Mouse (Mus musculus) CH12.LX (cell line): ENCODE data around the gene Plcxd2. TPM values are rescaled to one million over a fixed set of nuclear protein-coding genes. Genes with fewer than 3 reads are reported as not detected.

Experiments used
- DNase-seq: peaks from one replicate; pipeline ENCODE4 v3.0.0-alpha.2; 2013; ENCODE audit errors: extremely low read depth
- H3K27ac ChIP-seq: 2 replicates; pipeline ENCODE4 v1.5.1; 2012; ENCODE audit warnings: low read depth, mild to moderate bottlenecking, control low read depth, moderate library complexity; ENCODE audit not compliant: insufficient read depth
- H3K27me3 ChIP-seq: replicated peaks from 2 replicates; pipeline ENCODE3; 2012; ENCODE audit warnings: inconsistent platforms
- H3K36me3 ChIP-seq, 2 experiments: replicated peaks in 1 of 2; 2 replicates each; pipeline versions ENCODE3 to v1.6.1; 2012; ENCODE audit warnings: inconsistent platforms in 1 of 2, low read length in 1 of 2, mild to moderate bottlenecking in 1 of 2, mixed read lengths in 1 of 2, moderate library complexity in 1 of 2; ENCODE audit not compliant: control insufficient read depth in 1 of 2, insufficient read depth in 1 of 2
- H3K4me1 ChIP-seq, 2 experiments: 2 replicates each; pipeline ENCODE4 v1.6.1; 2012; ENCODE audit warnings: inconsistent platforms in 1 of 2, moderate library complexity in 1 of 2; ENCODE audit not compliant: insufficient read depth in 2 of 2, control insufficient read depth in 1 of 2
- H3K4me2 ChIP-seq: 2 replicates; pipeline ENCODE4 v1.6.1; 2012; ENCODE audit warnings: low read depth, mild to moderate bottlenecking, control low read depth; ENCODE audit not compliant: poor library complexity, insufficient read depth, severe bottlenecking
- H3K4me3 ChIP-seq, 3 experiments: fragments of 150-350 bp in 1 of 3; sonication (generic) in 1 of 3; replicated peaks in 1 of 3; 2 replicates each; pipeline versions ENCODE3 to v1.5.1; 2011 to 2012; ENCODE audit warnings: low read depth in 2 of 3, low read length in 2 of 3, mild to moderate bottlenecking in 2 of 3, moderate library complexity in 2 of 3, control low read depth in 1 of 3, improper control_type of control experiment in 1 of 3, inconsistent platforms in 1 of 3, mixed read lengths in 1 of 3; ENCODE audit not compliant: poor library complexity in 1 of 3
- H3K79me2 ChIP-seq: replicated peaks from 2 replicates; pipeline ENCODE4 v1.6.1; 2012; ENCODE audit warnings: mild to moderate bottlenecking, moderate library complexity; ENCODE audit not compliant: control insufficient read depth, poor library complexity, insufficient read depth, severe bottlenecking; ENCODE audit errors: extremely low read depth
- H3K9ac ChIP-seq: 2 replicates; pipeline ENCODE4 v1.6.1; 2012; ENCODE audit warnings: low read depth, mild to moderate bottlenecking, control low read depth, moderate library complexity; ENCODE audit not compliant: insufficient read depth
- H3K9me3 ChIP-seq: replicated peaks from 2 replicates; pipeline ENCODE3; 2012; ENCODE audit warnings: low read length, inconsistent platforms, mixed read lengths
- CTCF ChIP-seq, 2 experiments: IDR thresholded peaks in 1 of 2; conservative IDR thresholded peaks in 1 of 2; 2 replicates each; pipeline ENCODE4 v1.5.1; 2011 to 2012; ENCODE audit warnings: low read depth in 2 of 2, low read length in 2 of 2, improper control_type of control experiment in 1 of 2, inconsistent platforms in 1 of 2, mild to moderate bottlenecking in 1 of 2, moderate library complexity in 1 of 2
- E2F4 ChIP-seq: IDR thresholded peaks from 2 replicates; pipeline ENCODE4 v1.6.1; 2011; ENCODE audit warnings: low read depth, low read length, improper control_type of control experiment; ENCODE audit not compliant: insufficient replicate concordance
- ELF1 ChIP-seq: IDR thresholded peaks from 2 replicates; pipeline ENCODE4 v1.6.1; 2014; ENCODE audit warnings: low read depth, mild to moderate bottlenecking, inconsistent platforms, low read length, improper control_type of control experiment
- ETS1 ChIP-seq: conservative IDR thresholded peaks from 2 replicates; pipeline ENCODE4 v1.6.1; 2012; ENCODE audit warnings: low read depth, mild to moderate bottlenecking, inconsistent platforms, low read length, improper control_type of control experiment, moderate library complexity
- JUN ChIP-seq: IDR thresholded peaks from 2 replicates; pipeline ENCODE4 v1.6.1; 2011; ENCODE audit warnings: low read depth, mild to moderate bottlenecking, low read length, improper control_type of control experiment, moderate library complexity; ENCODE audit not compliant: insufficient read depth
- KAT2A ChIP-seq: IDR thresholded peaks from 2 replicates; pipeline ENCODE4 v1.6.1; 2012; ENCODE audit warnings: low read length, improper control_type of control experiment, inconsistent platforms; ENCODE audit not compliant: insufficient replicate concordance
- MAX ChIP-seq: IDR thresholded peaks from 2 replicates; pipeline ENCODE4 v1.6.1; 2011; ENCODE audit warnings: low read length, improper control_type of control experiment
- MEF2A ChIP-seq: IDR thresholded peaks from 2 replicates; pipeline ENCODE4 v1.6.1; 2014; ENCODE audit warnings: low read depth, mild to moderate bottlenecking, inconsistent platforms, low read length, improper control_type of control experiment, borderline replicate concordance
- MXI1 ChIP-seq: IDR thresholded peaks from 2 replicates; pipeline ENCODE4 v1.6.1; 2011; ENCODE audit warnings: mild to moderate bottlenecking, low read depth, low read length, improper control_type of control experiment
- MYC ChIP-seq: IDR thresholded peaks from 2 replicates; pipeline ENCODE4 v1.6.1; 2011; ENCODE audit warnings: low read depth, mild to moderate bottlenecking, improper control_type of control experiment, low read length
- PAX5 ChIP-seq: IDR thresholded peaks from 2 replicates; pipeline ENCODE4 v1.6.1; 2012; ENCODE audit warnings: low read length, inconsistent platforms, mixed read lengths
- POLR2AphosphoS2 ChIP-seq: IDR thresholded peaks from 2 replicates; pipeline ENCODE4 v1.6.1; 2011; ENCODE audit warnings: low read depth, low read length, improper control_type of control experiment
- RAD21 ChIP-seq: IDR thresholded peaks from 2 replicates; pipeline ENCODE4 v1.6.1; 2011; ENCODE audit warnings: low read depth, mild to moderate bottlenecking, low read length, improper control_type of control experiment, moderate library complexity
- RCOR1 ChIP-seq: conservative IDR thresholded peaks from 2 replicates; pipeline ENCODE4 v1.6.1; 2012; ENCODE audit warnings: low read depth, mild to moderate bottlenecking, inconsistent platforms, low read length, improper control_type of control experiment
- TBP ChIP-seq: conservative IDR thresholded peaks from 2 replicates; pipeline ENCODE4 v1.6.1; 2011; ENCODE audit warnings: low read depth, low read length, improper control_type of control experiment
- TCF12 ChIP-seq: IDR thresholded peaks from 2 replicates; pipeline ENCODE4 v1.6.1; 2014; ENCODE audit warnings: low read depth, mild to moderate bottlenecking, inconsistent platforms, low read length, improper control_type of control experiment
- UBTF ChIP-seq: IDR thresholded peaks from 2 replicates; pipeline ENCODE4 v1.6.1; 2012; ENCODE audit warnings: low read depth, mild to moderate bottlenecking, inconsistent platforms, low read length, improper control_type of control experiment, moderate library complexity
- USF1 ChIP-seq: IDR thresholded peaks from 2 replicates; pipeline ENCODE4 v1.6.1; 2014; ENCODE audit warnings: low read depth, mild to moderate bottlenecking, inconsistent platforms, low read length, improper control_type of control experiment
- USF2 ChIP-seq: conservative IDR thresholded peaks from 2 replicates; pipeline ENCODE4 v1.6.1; 2011; ENCODE audit warnings: low read depth, low read length, improper control_type of control experiment
- ZC3H11A ChIP-seq: IDR thresholded peaks from 2 replicates; pipeline ENCODE4 v1.6.1; 2012; ENCODE audit warnings: low read depth, mild to moderate bottlenecking, inconsistent platforms, low read length, improper control_type of control experiment
- ZKSCAN1 ChIP-seq: IDR thresholded peaks from 2 replicates; pipeline ENCODE4 v1.6.1; 2012; ENCODE audit warnings: low read depth, inconsistent platforms, low read length, improper control_type of control experiment, borderline replicate concordance
- ZNF384 ChIP-seq: IDR thresholded peaks from 2 replicates; pipeline ENCODE4 v1.6.1; 2012; ENCODE audit warnings: low read depth, low read length, improper control_type of control experiment, inconsistent platforms
- dilution Hi-C: fragments of 300-500 bp; cut with MboI; formaldehyde crosslinking; loops from 2 replicates; pipeline ENCODE4 v1.14.3; 2020; ENCODE audit warnings: low sequenced_read_pairs; ENCODE audit not compliant: extremely low pct_unique_long_range_greater_than_20kb, extremely low pct_ligation_motif_present
- in situ Hi-C: fragments of 300-500 bp; cut with MboI; formaldehyde crosslinking; loops from 3 replicates; pipeline ENCODE4 v1.14.3; 2019; ENCODE audit warnings: low sequenced_read_pairs, low pct_ligation_motif_present, low pct_unique_long_range_greater_than_20kb, mixed read lengths
- polyA plus RNA-seq: library from polyadenylated mRNA; unstranded; fragments of >175 nt; gene quantifications from 2 replicates; pipeline ENCODE4 v1.2.1, GENCODE M21; 2012; ENCODE audit warnings: low read depth; ENCODE audit not compliant: insufficient read length
- total RNA-seq, 2 experiments: library from RNA; depleted of rRNA; stranded (reverse); fragments of 300-350 nt in 1 of 2; fragments of >200 nt in 1 of 2; gene quantifications; 2 replicates each; pipeline ENCODE4 v1.2.3; 2012 to 2014

Plcxd2 gene
- total and polyA plus RNA-seq, 3 experiments: not detected

DNA sequence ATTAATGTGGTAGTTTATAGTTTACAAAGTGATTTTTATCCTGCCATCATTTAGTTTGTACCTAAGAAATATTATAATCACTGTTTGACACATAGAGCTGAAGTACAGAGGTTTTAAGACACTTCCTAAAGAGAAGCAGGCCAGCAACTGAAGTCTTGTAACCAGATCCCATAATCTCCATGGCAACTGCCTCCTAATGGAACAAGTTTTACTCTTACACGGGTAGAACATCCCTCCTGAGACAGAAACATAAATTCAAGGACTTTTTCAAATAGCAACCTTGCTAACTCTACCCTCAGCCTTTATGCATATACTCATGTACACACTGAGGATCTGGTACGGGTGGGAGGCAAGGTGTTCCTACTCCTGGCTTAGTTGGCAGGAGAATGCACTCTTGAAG lies 26.2 kb upstream of the Plcxd2 start:
- no peak for DNase-seq
- in situ Hi-C loops (no loop called here), dilution Hi-C loops (no loop called here)
- Histone ChIP-seq H3K4me2 (no peak overlapping the region), H3K9me3 (no peaks in the 10 kb centered on the region), H3K27ac (no peak overlapping the region), H3K79me2 (no peaks in the 10 kb centered on the region), H3K27me3 (no peaks in the 10 kb centered on the region), H3K4me1 (no peaks in the 10 kb centered on the region), H3K4me3 (no peak overlapping the region), H3K36me3 (no peaks in the 10 kb centered on the region), H3K9ac (no peak overlapping the region)
- TF ChIP-seq ZKSCAN1: no peak
- no peak for TF ChIP-seq KAT2A
- TF ChIP-seq CTCF (conservative IDR thresholded peaks at IDR 0.05 in 1 of 2, IDR thresholded peaks at IDR 0.05 in 1 of 2; ENCODE audit: low read depth in 2 of 2, low read length in 2 of 2): no peak
- no peak for TF ChIP-seq PAX5
- no peak for TF ChIP-seq MAX
- TF ChIP-seq USF1: no peak
- TF ChIP-seq UBTF: no peak
- no peak for TF ChIP-seq RCOR1
- no peak for TF ChIP-seq RAD21
- TF ChIP-seq ELF1: no peak

DNA sequence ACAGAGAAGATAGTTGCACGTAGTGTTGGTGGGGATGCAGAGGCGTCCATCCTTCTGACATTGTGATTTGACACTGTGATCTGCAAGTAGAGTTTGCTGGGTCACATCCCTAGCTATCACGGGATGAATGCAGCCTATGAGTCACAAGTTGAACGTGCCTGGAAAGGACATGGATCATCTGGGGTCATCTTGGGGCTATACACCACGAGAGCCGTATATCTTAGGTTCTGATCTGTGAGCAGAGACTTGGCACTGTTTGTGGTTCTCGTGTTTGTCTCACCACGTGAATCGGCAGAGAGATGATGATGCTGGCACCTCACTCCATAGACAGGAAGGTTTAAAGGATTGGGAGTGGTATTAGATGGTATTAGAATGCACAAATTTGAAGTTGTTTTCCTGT lies 23.9 kb upstream of the Plcxd2 start:
- DNase-seq: no peak
- Histone ChIP-seq H3K4me3 (no peak overlapping the region), H3K79me2 (no peaks in the 10 kb centered on the region), H3K36me3 (no peaks in the 10 kb centered on the region), H3K9me3 (no peaks in the 10 kb centered on the region), H3K4me1 (no peaks in the 10 kb centered on the region), H3K27ac (no peak overlapping the region), H3K4me2 (no peak overlapping the region), H3K9ac (no peak overlapping the region), H3K27me3 (no peaks in the 10 kb centered on the region)
- dilution Hi-C loops: no loop called here
- in situ Hi-C loops: no loop called here
- TF ChIP-seq MYC (no peak), TBP (no peak), POLR2AphosphoS2 (no peak), ZNF384 (no peak), E2F4 (no peak), MXI1 (no peak), TCF12 (no peak), MEF2A (no peak), JUN (no peak), ZC3H11A (no peak), ETS1 (no peak), USF2 (no peak)
